Mouse (Mus musculus): ENCODE measurements around the gene Ankrd13d. TPM values are rescaled to one million over a fixed set of nuclear protein-coding genes. Genes with fewer than 3 reads are reported as not detected.

Gene Ankrd13d
- polyA plus RNA-seq, 1 experiment from 2014 or later, result 9.5 TPM

DNA sequence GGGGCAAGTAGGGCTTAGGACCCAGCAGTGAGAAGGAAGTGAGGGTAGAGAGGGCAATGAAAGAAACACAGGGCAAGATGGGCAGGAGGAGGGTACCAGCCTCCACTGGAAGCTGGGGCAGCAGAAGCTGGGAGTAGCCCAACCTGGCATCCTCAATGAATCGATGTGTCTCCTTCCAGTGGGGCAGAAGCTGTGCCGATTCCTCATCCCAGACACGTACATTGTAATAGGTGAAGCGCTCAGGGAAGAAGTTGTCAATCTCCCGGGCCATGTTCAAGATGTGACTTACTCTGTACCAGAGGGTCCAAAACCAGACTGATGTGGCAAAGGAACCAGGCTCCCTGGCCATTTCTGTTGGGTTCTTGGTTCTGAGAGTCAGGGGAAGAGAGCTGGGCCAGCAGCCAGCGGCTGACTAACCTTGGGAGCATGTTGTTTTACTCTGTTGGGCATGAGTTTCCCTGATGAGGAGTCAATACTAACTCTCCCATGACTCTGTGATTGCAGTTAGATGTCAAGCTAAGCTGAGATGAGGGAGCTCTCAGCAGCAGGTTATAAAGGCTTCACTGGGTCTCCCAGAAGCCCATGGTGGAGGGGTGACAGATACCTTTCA is 18.7 kb downstream of the Ankrd13d start:
- H3K4me2 ChIP-seq (ENCODE audit: low read depth, low read length, severe bottlenecking), result no peak overlapping the region

DNA sequence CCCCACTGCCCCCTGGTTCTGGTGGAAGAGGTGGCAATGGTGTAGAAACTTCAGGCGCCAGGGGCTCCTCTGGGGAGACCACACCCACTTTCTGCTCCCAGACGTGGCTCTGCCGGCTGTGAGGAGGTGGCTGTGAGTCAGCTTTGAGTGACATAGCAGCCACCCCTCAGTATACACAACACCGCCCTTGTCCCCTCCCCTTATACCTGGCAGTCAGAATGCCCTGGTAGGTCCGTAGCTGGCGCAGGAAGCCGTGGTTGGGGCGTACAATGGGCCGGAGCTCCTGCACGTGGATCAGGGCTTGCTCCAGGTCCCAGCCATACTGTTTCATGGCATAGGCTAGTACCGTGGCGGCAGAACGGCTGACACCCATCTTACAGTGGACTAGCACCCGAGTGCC is 19.2 kb downstream of the Ankrd13d start:
- H3K9ac ChIP-seq (ENCODE audit: low read length), result no peak overlapping the region
- H3K4me3 ChIP-seq (ENCODE audit: low read depth, low read length), result no peak overlapping the region
- H3K4me1 ChIP-seq (replicated peaks; ENCODE audit: control insufficient read depth, insufficient read depth, low read length), result 0 out of 2 replicates have a peak, but pooled peaks cover under 1% of the 10 kb centered on the region
- H3K36me3 ChIP-seq (ENCODE audit: control insufficient read depth, insufficient read depth, low read length), result no peaks in the 10 kb centered on the region
- H3K27ac ChIP-seq (ENCODE audit: low read depth, low read length), result no peak overlapping the region
- DNase-seq (ENCODE audit: low spot score), result peak; percentile 49
- WGBS, result 73% methylated on average over 14 of the region's 14 CpGs
- peaks cover 4% of the 10 kb centered on the region; the same call in 1 of the 2 replicates for H3K27me3 ChIP-seq (ENCODE audit: control insufficient read depth, insufficient read depth, low read length)
- no peak overlapping the region for H3K4me2 ChIP-seq (ENCODE audit: low read depth, low read length, severe bottlenecking)
- no peak for ATAC-seq (replicated peaks; ENCODE audit: low FRiP score)
- H3K9me3 ChIP-seq (ENCODE audit: control insufficient read depth, low read length), result no peaks in the 10 kb centered on the region

More for the DNA sequence above, 18.7 kb downstream of the Ankrd13d start:
- H3K27me3 ChIP-seq (ENCODE audit: control insufficient read depth, insufficient read depth, low read length), result peaks cover 4% of the 10 kb centered on the region; the same call in 1 of the 2 replicates
- H3K9me3 ChIP-seq (ENCODE audit: control insufficient read depth, low read length), result no peaks in the 10 kb centered on the region
- no peak overlapping the region for H3K27ac ChIP-seq (ENCODE audit: low read depth, low read length)
- no peak for ATAC-seq (replicated peaks; ENCODE audit: low FRiP score)
- 90% methylated on average over 6 of the region's 6 CpGs for WGBS
- no peak overlapping the region for H3K9ac ChIP-seq (ENCODE audit: low read length)
- peak; percentile 35 for DNase-seq (ENCODE audit: low spot score)
- H3K4me3 ChIP-seq (ENCODE audit: low read depth, low read length), result no peak overlapping the region
- H3K4me1 ChIP-seq (replicated peaks; ENCODE audit: control insufficient read depth, insufficient read depth, low read length), result peaks cover 4% of the 10 kb centered on the region; the same call in 1 of the 2 replicates
- H3K36me3 ChIP-seq (ENCODE audit: control insufficient read depth, insufficient read depth, low read length), result no peaks in the 10 kb centered on the region

DNA sequence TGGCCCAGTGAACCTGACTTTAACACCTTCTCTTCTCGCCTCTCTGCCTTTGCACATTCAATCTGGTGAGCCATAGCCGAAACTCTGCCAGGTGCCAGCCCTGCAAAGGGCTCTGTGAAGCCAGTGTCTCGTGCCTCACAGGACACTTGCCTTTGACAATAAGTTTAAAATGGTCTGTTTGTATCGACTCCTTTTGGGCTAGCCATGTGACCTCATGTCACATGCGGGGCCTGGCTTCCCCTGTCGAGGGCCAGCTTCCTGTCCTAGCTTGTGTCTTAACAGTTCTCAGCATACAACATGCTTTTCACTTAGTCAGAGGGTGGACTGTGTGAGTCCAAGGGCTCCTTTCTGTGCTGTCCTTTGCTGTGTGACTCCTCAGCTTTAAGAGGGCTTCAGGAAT is 20.2 kb downstream of the Ankrd13d start:
- WGBS, result 85% methylated on average over 6 of the region's 6 CpGs

DNA sequence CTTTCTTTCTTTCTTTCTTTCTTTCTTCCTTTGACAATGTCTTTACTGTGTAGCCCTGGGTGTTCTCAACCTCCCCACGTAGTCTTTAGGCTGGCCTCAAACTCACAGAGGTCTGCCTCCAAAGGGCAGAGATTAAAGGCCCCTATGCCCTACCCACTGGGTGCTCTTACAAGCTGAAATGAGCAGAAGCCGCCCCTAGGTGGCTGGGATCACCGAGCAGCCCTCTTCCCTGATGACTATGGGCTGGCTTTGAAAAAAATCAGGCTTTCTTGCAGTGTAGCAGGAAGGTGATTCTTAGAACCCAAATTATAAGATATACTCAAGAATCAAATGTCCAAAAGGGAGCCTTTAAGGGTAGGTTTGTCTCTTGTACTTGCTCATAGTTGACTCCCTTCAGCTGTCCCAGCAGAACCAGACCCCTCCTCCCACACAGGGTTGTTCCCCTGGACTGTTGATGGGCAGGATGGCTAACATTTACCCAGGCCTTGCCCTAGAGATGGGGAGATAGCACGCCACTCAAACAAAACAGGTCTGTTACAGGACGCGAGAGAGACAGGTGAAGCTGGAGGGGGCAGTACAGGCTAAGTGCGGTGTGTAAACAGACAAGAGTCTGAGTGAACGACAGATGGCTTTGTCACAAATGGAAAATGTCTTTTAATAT is 21.8 kb downstream of the Ankrd13d start:
- Histone ChIP-seq H3K4me3 (ENCODE audit: low read depth, low read length) (no peak overlapping the region), H3K4me2 (ENCODE audit: low read depth, low read length, severe bottlenecking) (no peak overlapping the region), H3K4me1 (replicated peaks; ENCODE audit: control insufficient read depth, insufficient read depth, low read length) (no peaks in the 10 kb centered on the region; the same call in 1 of the 2 replicates), H3K27me3 (ENCODE audit: control insufficient read depth, insufficient read depth, low read length) (no peaks in the 10 kb centered on the region), H3K9me3 (ENCODE audit: control insufficient read depth, low read length) (no peaks in the 10 kb centered on the region), H3K36me3 (ENCODE audit: control insufficient read depth, insufficient read depth, low read length) (no peaks in the 10 kb centered on the region), H3K27ac (ENCODE audit: low read depth, low read length) (no peak overlapping the region), H3K9ac (ENCODE audit: low read length) (no peak overlapping the region)
- DNase-seq (ENCODE audit: low spot score) (no peak), ATAC-seq (replicated peaks; ENCODE audit: low FRiP score) (no peak)
- WGBS, result 60% methylated on average over 8 of the region's 8 CpGs

More for the DNA sequence above, 20.2 kb downstream of the Ankrd13d start:
- Histone ChIP-seq H3K4me1 (replicated peaks; ENCODE audit: control insufficient read depth, insufficient read depth, low read length) (no peaks in the 10 kb centered on the region; the same call in 1 of the 2 replicates), H3K9ac (ENCODE audit: low read length) (no peak overlapping the region), H3K9me3 (ENCODE audit: control insufficient read depth, low read length) (no peaks in the 10 kb centered on the region), H3K27ac (ENCODE audit: low read depth, low read length) (no peak overlapping the region), H3K36me3 (ENCODE audit: control insufficient read depth, insufficient read depth, low read length) (no peaks in the 10 kb centered on the region), H3K4me3 (ENCODE audit: low read depth, low read length) (no peak overlapping the region), H3K27me3 (ENCODE audit: control insufficient read depth, insufficient read depth, low read length) (0 out of 2 replicates have a peak, but pooled peaks cover under 1% of the 10 kb centered on the region), H3K4me2 (ENCODE audit: low read depth, low read length, severe bottlenecking) (no peak overlapping the region)
- no peak for ATAC-seq (replicated peaks; ENCODE audit: low FRiP score)
- DNase-seq (ENCODE audit: low spot score), result no peak

DNA sequence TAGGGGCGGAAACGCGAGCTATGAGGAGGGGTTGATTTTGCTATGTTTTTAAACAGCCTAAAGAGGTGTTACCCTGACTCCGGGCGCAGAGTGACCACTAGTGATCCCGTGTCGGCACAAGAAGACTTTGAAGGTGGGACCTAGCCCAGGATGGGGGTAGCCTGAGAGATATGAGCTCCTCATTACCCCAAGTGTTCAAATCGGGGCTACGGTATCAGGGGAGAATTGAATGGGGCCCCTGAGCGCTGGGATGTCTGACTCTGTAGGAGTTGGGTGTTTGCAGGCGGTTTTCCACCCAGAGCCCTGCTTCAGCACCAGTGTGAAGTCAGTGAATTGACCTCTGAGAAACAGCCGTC is 25.1 kb downstream of the Ankrd13d start:
- peak overlapping the region; percentile 65 for H3K9ac ChIP-seq (ENCODE audit: low read length)
- no peak for DNase-seq (ENCODE audit: low spot score)
- peak overlapping the region; percentile 96 for H3K4me2 ChIP-seq (ENCODE audit: low read depth, low read length, severe bottlenecking)
- no peaks in the 10 kb centered on the region; the same call in 1 of the 2 replicates for H3K4me1 ChIP-seq (replicated peaks; ENCODE audit: control insufficient read depth, insufficient read depth, low read length)
- no peaks in the 10 kb centered on the region for H3K9me3 ChIP-seq (ENCODE audit: control insufficient read depth, low read length)
- ATAC-seq (replicated peaks; ENCODE audit: low FRiP score), result no peak; the same call in 1 of the 2 replicates
- H3K36me3 ChIP-seq (ENCODE audit: control insufficient read depth, insufficient read depth, low read length), result no peaks in the 10 kb centered on the region
- no peak overlapping the region for H3K27ac ChIP-seq (ENCODE audit: low read depth, low read length)
- H3K4me3 ChIP-seq (ENCODE audit: low read depth, low read length), result peak overlapping the region; percentile 58
- WGBS, result 14% methylated on average over 12 of the region's 12 CpGs
- H3K27me3 ChIP-seq (ENCODE audit: control insufficient read depth, insufficient read depth, low read length), result no peaks in the 10 kb centered on the region

DNA sequence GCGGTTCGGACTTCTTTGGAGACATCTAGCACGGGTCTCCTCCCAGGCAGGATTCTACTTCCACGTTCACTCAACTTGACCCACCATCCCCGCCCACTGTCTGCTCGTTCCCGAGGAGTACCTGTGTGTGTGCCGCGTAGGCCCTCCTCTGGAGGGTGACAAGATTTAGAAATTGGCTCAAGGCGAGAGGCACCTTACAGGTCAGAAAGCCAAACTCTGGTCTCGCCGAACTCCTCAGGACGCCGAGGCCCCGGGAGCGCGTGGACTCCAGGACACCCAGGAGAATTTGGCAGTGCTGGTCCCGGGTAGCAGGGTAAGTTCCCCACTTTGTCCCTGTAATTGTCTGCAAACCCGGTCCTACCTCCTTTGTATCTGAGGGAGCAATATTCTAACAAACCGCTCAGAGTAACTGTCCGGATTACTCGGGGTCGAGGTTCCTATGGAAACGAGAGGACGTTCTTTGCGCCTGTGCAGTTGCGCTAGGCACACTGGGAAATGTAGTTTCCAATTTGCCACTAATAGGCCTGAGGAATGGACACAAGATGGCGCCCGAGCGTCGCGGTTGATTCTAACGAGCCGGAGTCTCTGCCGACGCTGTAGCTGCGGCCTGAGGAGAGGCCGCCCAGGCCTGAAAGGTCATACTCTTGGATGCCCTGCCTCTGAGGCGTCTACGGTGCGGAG is 25.6 kb downstream of the Ankrd13d start:
- ATAC-seq (replicated peaks; ENCODE audit: low FRiP score) (peak; percentile 91), DNase-seq (ENCODE audit: low spot score) (peak; percentile 94)
- WGBS, result under 1% methylated on average over 41 of the region's 41 CpGs
- Histone ChIP-seq H3K4me1 (replicated peaks; ENCODE audit: control insufficient read depth, insufficient read depth, low read length) (no peaks in the 10 kb centered on the region; the same call in 1 of the 2 replicates), H3K4me3 (ENCODE audit: low read depth, low read length) (peak overlapping the region; percentile 58), H3K4me2 (ENCODE audit: low read depth, low read length, severe bottlenecking) (peak overlapping the region; percentile 96), H3K27ac (ENCODE audit: low read depth, low read length) (no peak overlapping the region), H3K9me3 (ENCODE audit: control insufficient read depth, low read length) (no peaks in the 10 kb centered on the region), H3K27me3 (ENCODE audit: control insufficient read depth, insufficient read depth, low read length) (no peaks in the 10 kb centered on the region), H3K9ac (ENCODE audit: low read length) (peak overlapping the region; percentile 65), H3K36me3 (ENCODE audit: control insufficient read depth, insufficient read depth, low read length) (no peaks in the 10 kb centered on the region)

DNA sequence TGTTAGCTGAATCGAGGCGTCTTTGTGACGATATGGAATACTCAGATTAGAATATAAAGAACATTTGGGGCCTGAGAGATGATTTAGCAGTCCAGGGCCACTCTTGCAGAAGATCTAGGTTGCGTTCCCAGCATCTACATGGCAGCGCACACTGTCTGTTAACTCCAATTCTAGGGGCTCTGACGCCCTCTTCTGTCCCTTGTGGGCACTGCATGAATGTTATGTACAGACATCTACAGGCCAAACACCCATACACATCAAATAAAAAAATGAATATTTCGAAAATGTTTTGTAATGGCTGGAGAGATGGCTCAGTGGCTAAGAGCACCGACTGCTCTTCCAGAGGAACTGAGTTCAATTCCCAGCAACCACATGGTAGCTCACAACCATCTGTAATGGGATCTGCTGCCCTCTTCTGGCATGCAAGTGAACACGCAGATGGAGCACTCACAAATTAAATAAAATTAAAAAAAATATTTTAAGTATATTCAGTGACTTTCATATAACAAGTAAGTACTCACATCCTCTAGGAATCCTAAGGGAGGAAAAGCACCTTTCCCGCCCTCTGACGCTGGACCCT is 27.3 kb downstream of the Ankrd13d start:
- WGBS, result 73% methylated on average over 11 of the region's 11 CpGs
- ATAC-seq (replicated peaks; ENCODE audit: low FRiP score) (no peak), DNase-seq (ENCODE audit: low spot score) (no peak)
- no peak overlapping the region for H3K9ac ChIP-seq (ENCODE audit: low read length)
- H3K27ac ChIP-seq (ENCODE audit: low read depth, low read length), result no peak overlapping the region
- H3K4me1 ChIP-seq (replicated peaks; ENCODE audit: control insufficient read depth, insufficient read depth, low read length), result no peaks in the 10 kb centered on the region; the same call in 1 of the 2 replicates
- no peaks in the 10 kb centered on the region for H3K9me3 ChIP-seq (ENCODE audit: control insufficient read depth, low read length)
- H3K4me2 ChIP-seq (ENCODE audit: low read depth, low read length, severe bottlenecking), result no peak overlapping the region
- H3K36me3 ChIP-seq (ENCODE audit: control insufficient read depth, insufficient read depth, low read length), result no peaks in the 10 kb centered on the region
- no peaks in the 10 kb centered on the region for H3K27me3 ChIP-seq (ENCODE audit: control insufficient read depth, insufficient read depth, low read length)
- no peak overlapping the region for H3K4me3 ChIP-seq (ENCODE audit: low read depth, low read length)

DNA sequence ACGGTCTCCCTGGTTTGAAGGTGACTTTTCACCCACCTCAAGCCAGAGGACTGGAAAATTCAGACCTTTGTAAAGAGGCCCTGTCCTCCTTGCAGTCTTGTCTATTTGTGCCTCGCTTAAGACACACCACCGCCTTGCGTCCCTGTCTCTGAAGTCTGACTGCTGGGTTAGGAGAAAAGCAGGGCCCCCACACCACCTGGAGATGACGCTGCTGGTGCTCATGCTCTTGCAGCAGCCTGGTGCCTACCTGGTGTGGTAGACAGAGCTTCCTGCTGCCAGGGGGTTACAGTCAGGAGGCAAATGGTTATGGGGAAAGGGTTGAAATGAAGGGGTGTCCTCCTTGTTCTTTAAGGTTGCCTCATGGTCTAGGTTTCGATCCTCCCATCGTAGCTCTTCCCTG is 28.7 kb downstream of the Ankrd13d start:
- 84% methylated on average over 7 of the region's 7 CpGs for WGBS
- DNase-seq (ENCODE audit: low spot score), result no peak
- no peak overlapping the region for H3K9ac ChIP-seq (ENCODE audit: low read length)
- no peak overlapping the region for H3K4me3 ChIP-seq (ENCODE audit: low read depth, low read length)
- H3K27ac ChIP-seq (ENCODE audit: low read depth, low read length), result no peak overlapping the region
- no peaks in the 10 kb centered on the region for H3K9me3 ChIP-seq (ENCODE audit: control insufficient read depth, low read length)
- no peak for ATAC-seq (replicated peaks; ENCODE audit: low FRiP score)
- no peak overlapping the region for H3K4me2 ChIP-seq (ENCODE audit: low read depth, low read length, severe bottlenecking)
- no peaks in the 10 kb centered on the region for H3K36me3 ChIP-seq (ENCODE audit: control insufficient read depth, insufficient read depth, low read length)
- no peaks in the 10 kb centered on the region; the same call in 1 of the 2 replicates for H3K4me1 ChIP-seq (replicated peaks; ENCODE audit: control insufficient read depth, insufficient read depth, low read length)
- no peaks in the 10 kb centered on the region for H3K27me3 ChIP-seq (ENCODE audit: control insufficient read depth, insufficient read depth, low read length)

All from forebrain, embryonic 11.5 days (tissue).